Mouse (Mus musculus) kidney, adult 8-10 months (tissue): Measurements from ENCODE around the gene Slc12a3.
"Not testable (repeated sequence)": the region's sequence is repeated elsewhere in the genome, so short reads cannot be mapped to it uniquely, and the experiment has no call there.

ENCODE experiments used
- DNase-seq, 2 experiments: peaks; one replicate each; pipeline ENCODE4 v3.0.0; 2022

Gene Slc12a3

DNA sequence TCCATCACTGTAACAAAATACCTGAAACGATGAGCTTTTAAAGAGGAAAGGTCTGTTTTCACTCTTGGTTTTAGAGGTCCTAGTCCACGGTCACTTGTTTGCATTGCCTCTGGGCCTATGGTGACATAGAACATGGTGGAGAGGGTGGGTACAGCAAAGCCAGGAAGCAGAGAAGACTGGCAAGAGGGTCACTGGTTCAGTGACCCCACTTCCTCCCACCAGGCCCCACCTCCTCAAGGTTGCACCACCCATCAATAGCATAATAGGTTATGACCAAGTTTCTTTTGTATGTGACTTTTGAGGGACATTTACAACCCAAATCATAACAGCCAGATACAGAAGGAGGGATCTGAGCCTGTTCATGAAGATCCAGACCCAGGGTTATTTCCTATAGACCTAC is 47.6 kb downstream of the Slc12a3 start:
- no peak for DNase-seq

DNA sequence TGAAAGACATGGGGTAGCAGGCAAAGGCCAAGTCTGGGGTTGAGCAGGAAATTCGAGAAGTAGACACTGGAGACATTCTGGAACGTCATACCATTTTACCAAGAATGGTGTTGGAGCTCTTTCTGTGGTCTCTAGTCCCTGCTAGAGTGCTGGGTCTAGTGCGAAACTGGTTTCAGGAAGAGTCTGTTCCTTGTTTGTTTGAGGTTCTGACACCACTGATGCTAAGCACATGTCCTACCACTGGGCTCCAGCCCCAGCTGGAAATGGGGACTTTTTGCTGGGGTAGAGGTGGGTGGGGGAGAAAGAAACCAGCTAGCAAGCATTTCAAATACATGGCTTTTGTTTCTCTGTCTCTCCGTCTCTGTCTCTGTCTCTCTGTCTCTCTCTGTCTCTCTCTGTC is 48.0 kb downstream of the Slc12a3 start:
- DNase-seq = no peak

DNA sequence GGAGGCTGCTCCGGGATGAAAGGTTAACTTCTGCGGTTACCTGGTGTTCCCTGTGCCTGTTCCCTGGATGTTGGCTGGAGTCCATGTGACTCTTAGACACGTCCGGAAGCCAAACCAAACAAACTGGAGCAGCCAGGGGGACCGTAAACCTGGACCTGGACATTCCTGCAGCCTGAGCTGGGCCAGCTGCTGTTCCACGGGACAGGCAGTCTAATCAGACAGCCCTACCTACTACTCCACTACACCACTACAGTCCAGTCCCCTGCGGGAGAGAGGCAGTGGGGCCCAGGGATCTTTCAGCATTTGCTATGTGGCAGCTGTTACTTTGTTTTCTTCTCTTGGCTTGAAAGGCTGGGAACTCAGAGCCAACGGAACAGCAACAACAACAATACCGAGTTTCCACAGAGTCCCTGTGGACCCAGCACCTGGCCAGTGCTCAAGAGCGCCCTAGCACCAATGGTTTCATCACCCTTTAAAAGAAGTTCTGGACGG is 48.8 kb downstream of the Slc12a3 start:
- DNase-seq = peak; percentile 93 to 97

GRCm38 (mm10) chr8:94378763-94379415 is 49.9 kb downstream of the Slc12a3 start:
- DNase-seq = peak in 1 of 2 experiments; percentile 42

- DNase-seq = no peak
Measured at GRCm38 (mm10) chr8:94379686-94380085, 50.7 kb downstream of the Slc12a3 start.

DNA sequence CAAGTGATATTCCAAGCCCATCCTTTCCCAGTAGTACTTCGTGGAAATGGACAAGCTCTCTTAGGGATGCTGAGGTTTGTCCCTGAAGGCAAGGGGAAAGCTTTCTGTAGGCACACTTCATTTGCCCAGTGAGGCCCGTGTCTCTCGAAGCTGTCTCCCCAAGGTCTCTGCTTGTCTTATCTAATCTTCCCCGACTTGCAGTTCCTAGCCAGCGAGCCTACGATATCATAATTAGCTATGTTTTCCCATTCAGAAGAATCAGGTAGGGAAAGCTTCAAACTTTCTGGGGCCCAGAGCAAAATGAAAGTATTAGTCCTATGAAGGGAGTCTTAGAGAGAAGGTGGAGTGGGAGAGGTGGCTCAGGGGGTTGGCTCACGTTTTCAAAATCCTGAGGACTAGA is 55.2 kb downstream of the Slc12a3 start:
- DNase-seq = no peak

DNA sequence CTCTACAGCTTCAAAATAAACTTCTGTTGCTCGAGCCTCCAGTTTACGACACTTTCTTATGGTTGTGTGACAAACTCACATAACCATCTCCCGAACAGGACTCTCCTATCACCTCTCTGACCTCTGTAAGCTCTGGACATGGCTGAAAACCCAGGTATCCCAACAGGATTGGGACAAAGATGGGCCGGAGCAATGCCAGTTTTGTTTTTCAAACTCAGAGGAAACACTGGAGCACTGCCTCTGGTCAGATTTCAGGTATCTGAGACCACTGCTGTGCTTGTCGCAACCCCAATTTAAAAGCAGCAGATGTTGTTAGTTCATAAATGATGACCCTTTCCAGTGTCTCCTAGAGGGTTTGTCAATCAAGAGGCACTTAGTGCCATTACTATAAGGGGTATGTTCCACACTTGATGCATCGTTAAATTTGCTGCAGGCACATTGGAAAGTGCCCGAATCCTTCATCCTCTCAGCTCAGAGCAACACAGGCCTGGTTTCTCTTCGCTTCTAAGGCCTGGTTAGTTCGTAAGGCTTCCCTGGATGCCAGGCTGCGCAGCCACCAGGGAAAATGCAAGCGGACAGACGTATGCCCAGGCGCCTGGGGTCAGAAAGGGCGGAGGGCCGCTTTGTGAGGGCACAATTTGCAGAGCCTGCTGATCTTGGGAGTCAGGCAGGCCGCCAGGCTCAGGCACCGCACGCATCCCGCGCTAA is 56.7 kb downstream of the Slc12a3 start:
- peak in 1 of 2 experiments; percentile 23 for DNase-seq

DNA sequence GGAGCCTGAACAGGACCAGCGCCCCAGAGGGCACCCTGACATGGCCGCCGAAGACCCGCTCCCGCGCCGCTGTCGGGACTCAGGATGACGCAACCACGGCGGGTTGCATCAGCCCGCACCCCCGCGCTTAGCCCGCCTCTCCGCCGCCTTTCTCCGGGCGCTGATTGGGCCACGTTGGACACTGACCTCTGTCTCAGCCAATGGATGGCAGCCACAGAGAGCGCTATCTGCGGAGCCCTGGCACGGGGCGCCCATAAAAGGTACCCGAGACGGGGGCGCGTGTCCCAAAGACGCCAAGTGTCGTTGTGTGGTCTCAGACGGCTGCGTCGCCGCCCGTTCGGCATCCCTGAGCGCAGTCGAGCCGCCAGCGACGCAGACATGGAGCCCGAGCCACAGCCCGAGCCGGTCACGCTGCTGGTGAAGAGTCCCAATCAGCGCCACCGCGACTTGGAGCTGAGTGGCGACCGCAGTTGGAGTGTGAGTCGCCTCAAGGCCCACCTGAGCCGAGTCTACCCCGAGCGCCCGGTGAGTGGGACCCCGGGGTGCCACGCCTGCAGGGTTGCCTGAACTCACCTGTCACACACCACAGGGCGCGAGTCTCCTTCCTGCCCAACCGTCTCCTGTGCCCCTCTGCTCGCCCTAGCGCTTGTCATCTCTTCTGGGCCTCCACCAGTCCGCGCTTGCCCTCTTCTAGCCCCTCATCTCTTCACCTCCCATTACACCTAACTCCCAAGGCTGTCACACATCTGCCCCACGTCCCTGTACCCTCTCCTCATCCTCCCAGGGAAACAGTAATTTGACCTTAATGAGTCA is 57.4 kb downstream of the Slc12a3 start, which contains the start of gene Herpud1:
Gene Herpud1, plus strand, starts transcription at position 225 of the 813 bp plus-strand sequence.
- DNase-seq = peak; percentile 98 to 99

GRCm38 (mm10) chr8:94387027-94387684 is 58.2 kb downstream of the Slc12a3 start:
- DNase-seq = peak; percentile 96 to 98

- no peak for DNase-seq
Measured at GRCm38 (mm10) chr8:94387785-94388184, 58.8 kb downstream of the Slc12a3 start.

DNA sequence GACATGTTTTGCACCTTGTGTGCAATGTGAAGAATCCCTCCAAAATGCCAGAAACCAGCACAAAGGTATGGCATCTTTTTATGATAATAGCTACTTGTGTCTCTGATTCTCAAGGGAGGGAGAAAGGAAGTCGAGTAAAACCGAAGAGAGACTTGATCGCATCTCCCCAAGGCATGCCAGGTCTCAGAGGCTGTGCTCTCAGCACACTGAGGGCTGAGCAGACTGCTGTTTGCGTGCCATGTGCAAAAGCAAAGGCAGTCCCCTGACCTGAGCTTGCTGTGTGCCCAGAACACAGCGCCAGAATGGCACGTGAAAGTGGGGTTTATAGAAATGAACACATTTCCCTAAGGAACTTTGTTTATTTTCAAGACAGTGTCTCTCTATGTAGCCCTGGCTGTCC is 60.5 kb downstream of the Slc12a3 start:
- DNase-seq = no peak

- no peak for DNase-seq
Measured at GRCm38 (mm10) chr8:94390429-94390828, 61.4 kb downstream of the Slc12a3 start.

DNA sequence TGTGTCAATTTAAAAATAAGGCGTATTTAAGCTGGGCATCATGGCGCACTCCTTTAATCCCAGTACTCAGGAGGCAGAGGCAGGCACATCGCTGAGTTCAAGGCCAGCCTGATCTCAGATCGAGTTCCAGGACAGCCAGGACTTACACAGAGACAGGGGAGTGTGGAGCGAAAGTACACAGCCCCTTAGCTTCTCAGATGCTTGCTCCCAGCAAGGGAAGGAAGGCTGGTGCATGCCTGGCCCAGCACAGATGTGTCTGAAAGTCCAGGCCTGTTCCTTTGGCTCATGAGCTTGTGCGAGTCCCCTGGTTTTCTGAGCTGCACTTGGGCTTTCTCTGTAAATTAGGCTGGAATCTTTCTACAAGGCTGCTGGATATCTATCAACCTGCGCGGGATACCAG is 61.9 kb downstream of the Slc12a3 start:
- no peak for DNase-seq

GRCm38 (mm10) chr8:94392147-94392546 is 63.1 kb downstream of the Slc12a3 start:
- peak; percentile 61 to 79 for DNase-seq

DNA sequence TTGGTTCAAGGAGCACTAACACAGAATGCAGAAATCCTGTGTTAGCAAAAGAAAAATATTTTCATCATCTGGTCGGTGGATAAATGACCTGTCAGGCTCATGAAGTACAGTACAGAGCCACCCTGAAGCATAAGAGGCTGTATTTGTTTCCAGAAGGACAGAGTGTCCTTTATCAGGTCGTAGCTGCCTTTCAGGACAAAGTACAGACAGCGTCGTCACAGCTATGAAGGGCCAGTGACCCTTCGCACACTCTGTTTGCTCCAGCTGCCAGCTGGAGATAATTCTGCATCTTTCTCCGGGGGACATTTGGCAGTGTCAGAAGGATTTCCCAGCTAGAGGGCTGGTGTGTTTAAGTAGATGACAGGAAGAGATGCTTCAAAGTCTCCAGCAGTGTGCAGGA is 63.6 kb downstream of the Slc12a3 start:
- no peak for DNase-seq

- DNase-seq = no peak
Measured at GRCm38 (mm10) chr8:94395851-94396540, 67.0 kb downstream of the Slc12a3 start.

DNA sequence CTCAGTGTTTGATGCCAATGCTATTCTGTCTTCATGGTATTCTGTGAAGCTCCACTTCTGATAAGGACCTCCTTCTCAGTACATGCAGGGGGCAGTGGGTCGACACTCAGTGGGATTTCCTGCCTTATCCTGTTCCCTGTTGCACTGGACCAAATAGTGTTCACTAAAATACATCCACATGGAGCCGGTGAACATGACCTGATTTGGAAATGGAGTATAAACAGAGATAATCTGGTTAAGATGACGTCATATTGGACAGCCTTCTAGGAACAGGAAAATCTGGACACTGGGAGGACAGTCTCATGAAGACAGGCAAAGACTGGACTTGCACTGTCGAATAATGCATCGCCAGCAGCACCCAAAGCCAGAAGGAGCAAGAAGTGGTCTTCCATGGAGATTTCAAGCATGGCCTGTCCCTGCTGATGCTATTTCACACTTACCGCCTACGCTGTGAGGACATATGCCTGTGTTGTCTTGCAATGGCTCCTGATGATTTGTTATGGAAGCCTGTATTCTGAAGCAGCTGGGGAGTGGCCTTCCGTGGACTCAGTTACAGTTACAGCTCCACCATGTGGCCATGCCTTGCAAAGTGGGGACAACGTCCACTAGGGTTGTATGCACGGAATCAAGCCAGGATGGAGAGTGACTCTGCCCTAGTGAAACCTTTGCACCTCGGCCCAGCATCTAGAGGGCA is 68.1 kb downstream of the Slc12a3 start:
- DNase-seq = peak; percentile 56 to 74

DNA sequence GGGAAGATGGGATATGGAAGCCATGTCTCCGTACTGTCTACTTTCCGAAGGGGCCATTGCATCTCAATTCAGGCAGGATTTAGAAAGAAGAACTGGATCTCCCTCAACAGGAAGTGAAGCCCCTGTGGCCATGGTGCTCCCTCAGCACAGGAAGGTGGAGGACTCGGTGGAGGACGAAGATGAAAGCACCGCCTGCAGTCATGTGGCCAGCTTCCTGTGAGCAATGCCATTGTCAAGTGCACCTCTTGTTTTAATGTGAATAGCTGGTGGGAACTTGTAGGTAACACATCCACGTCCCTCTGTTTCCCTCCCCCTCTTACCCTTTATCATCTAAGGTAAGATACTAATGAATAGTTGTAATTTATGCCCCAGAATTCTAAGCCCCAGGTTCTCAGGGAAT is 69.6 kb downstream of the Slc12a3 start:
- no peak for DNase-seq

DNA sequence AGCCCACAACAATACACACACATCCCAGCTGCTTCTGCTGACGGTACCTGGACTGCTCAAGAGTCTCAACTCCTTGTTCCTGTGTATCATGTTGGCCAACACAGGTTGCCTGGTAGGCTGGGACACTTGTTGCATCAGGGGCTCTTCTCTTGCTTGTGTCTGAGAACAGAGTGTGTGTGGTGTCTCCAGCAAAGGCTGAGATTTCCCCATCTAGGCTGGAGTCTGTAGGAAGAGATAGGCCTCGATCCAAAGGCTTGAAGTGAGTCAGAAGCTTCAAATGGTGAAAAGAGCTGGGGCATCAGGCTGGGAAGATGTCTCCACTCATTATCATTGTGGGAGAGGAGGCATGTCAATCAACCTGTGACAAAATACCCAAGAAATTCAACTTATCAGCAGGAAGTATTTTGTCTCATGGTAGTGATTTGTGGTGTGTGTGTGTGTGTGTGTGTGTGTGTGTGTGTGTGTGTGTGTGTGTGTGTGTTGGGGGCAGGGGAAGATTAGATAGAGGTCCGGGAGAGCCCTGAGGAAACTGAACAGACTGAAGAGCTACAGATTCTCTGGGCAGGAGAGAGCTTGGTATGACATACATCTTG is 70.5 kb downstream of the Slc12a3 start:
- no peak for DNase-seq

GRCm38 (mm10) chr8:94399957-94400356 is 71.0 kb downstream of the Slc12a3 start:
- not testable (repeated sequence) for DNase-seq

GRCm38 (mm10) chr8:94408443-94409080 is 79.6 kb downstream of the Slc12a3 start:
- no peak for DNase-seq
